Mouse (Mus musculus) ES-Bruce4 (cell line): ENCODE measurements at regions not wholly inside any gene's neighbourhood (a gene's known extent, or its start where the extent isn't known, plus 50 kb on each side); places are given as distances from the start of the nearest gene placed in this dataset.

Source experiments
- H3K27ac ChIP-seq: 2 replicates; pipeline ENCODE4 v1.5.1; 2012; ENCODE audit warnings: low read length, inconsistent platforms; ENCODE audit not compliant: insufficient read depth
- H3K27me3 ChIP-seq: 2 replicates; pipeline ENCODE4 v1.6.1; 2012; ENCODE audit warnings: mild to moderate bottlenecking, low read length, inconsistent platforms; ENCODE audit not compliant: control insufficient read depth, poor library complexity, insufficient read depth, severe bottlenecking
- H3K36me3 ChIP-seq: 2 replicates; pipeline ENCODE4 v1.6.1; 2012; ENCODE audit warnings: inconsistent platforms, mild to moderate bottlenecking, low read length, moderate library complexity; ENCODE audit not compliant: control insufficient read depth, poor library complexity, insufficient read depth, severe bottlenecking
- H3K4me1 ChIP-seq: one replicate; pipeline ENCODE4 v1.8.1; 2011; ENCODE audit warnings: low read length; ENCODE audit not compliant: control insufficient read depth, insufficient read depth
- H3K4me3 ChIP-seq: 2 replicates; pipeline ENCODE4 v1.5.1; 2011; ENCODE audit warnings: low read depth, mild to moderate bottlenecking, low read length
- H3K9ac ChIP-seq: 2 replicates; pipeline ENCODE4 v1.6.1; 2012; ENCODE audit warnings: low read depth, mild to moderate bottlenecking, inconsistent platforms; ENCODE audit not compliant: poor library complexity, severe bottlenecking
- H3K9me3 ChIP-seq: replicated peaks from 2 replicates; pipeline ENCODE4 v1.6.1; 2012; ENCODE audit warnings: mild to moderate bottlenecking, low read length, inconsistent platforms; ENCODE audit not compliant: control insufficient read depth, poor library complexity, insufficient read depth, severe bottlenecking
- CTCF ChIP-seq: IDR thresholded peaks from one replicate; pipeline ENCODE4 v1.8.1; 2011; ENCODE audit warnings: low read depth, low read length
- EP300 ChIP-seq: IDR thresholded peaks from 2 replicates; pipeline ENCODE4 v1.6.1; 2011; ENCODE audit warnings: low read depth, low read length; ENCODE audit not compliant: insufficient read depth
- POLR2A ChIP-seq: IDR thresholded peaks from one replicate; pipeline ENCODE4 v1.8.1; 2011; ENCODE audit warnings: low read length; ENCODE audit not compliant: insufficient read depth

DNA sequence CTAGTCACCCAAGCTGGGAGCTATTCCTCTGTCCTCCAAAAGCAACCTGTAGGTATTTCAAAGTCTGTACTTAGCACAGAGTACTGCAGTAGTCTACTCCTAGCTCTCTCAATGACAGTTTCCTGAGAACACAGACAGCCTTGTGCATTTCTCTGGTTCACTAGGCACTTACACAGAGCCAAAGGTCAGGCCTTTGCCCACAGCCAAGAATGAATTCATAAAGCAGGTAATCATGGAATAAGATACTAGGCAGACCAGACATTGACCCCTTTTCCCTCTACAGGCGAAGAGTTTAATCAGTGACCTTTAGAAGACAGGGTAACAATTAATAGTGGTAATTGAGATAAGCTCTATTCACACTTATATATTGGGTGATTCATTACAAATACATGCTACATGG is 233.8 kb upstream of the Gm26657 start:
- Histone ChIP-seq H3K4me3 (no peak overlapping the region), H3K4me1 (no peaks in the 10 kb centered on the region), H3K36me3 (no peaks in the 10 kb centered on the region), H3K9me3 (no peaks in the 10 kb centered on the region), H3K27ac (no peak overlapping the region), H3K9ac (no peak overlapping the region), H3K27me3 (no peaks in the 10 kb centered on the region)
- TF ChIP-seq EP300, result no peak
- no peak for TF ChIP-seq POLR2A
- no peak for TF ChIP-seq CTCF

DNA sequence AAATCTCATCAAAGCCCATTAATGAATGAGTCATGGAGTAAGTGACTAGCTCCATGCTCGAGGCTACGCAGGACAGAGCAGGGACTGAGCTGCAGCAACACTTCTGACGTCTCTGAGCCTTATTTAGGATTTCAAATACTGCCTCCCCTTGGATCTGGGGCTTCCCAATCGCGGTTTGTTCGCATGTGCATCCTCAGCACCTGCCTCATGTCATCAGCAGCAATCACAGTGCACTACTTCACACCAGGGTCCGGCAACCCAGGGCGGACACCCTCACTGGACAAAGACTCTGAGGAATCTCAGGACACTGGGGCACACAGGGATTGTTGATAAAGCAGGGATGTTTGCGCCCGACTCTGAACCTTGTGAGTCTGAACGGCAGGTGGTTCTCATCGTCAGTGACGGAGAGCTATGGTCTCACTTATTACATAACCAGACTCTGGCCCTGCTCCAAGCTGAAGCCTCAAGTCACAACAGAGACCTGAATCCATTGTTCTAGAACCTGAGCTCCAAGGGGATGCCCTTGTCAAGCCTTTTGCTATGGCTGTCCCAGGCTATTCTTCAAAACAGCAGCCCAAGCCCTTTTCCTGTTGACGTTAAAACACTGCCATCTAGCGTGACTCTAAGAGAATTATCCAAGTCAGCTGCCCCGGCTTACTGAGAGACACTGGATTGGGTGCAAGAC is 247.2 kb upstream of the Gm26657 start:
- Histone ChIP-seq H3K27me3 (no peaks in the 10 kb centered on the region; the same call in 1 of the 2 replicates), H3K9me3 (no peaks in the 10 kb centered on the region), H3K36me3 (no peaks in the 10 kb centered on the region), H3K9ac (no peak overlapping the region), H3K4me1 (no peaks in the 10 kb centered on the region), H3K27ac (no peak overlapping the region), H3K4me3 (no peak overlapping the region)
- TF ChIP-seq EP300 (no peak), POLR2A (no peak), CTCF (no peak)

DNA sequence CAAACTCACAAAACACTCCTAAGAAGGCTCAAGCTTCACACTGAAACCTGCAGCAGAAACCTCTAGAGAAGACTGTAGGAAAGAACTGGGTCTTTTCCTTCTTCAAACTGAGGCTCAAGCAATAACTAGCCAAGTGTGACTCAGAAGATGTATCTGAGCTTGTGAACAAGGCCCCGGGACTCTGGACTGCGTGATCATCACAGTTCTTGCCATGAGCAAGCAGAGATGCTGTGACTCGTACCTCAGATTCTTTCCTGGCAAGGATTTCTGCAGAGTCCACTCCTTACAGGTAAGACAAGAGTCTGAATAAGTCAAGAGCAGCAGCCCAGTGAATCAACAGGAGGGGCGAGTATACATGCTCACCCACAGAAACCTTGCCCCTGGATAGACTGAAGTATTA is 250.5 kb upstream of the Gm26657 start:
- no peak for TF ChIP-seq EP300
- Histone ChIP-seq H3K36me3 (no peaks in the 10 kb centered on the region), H3K27me3 (no peaks in the 10 kb centered on the region; the same call in 1 of the 2 replicates), H3K4me1 (no peaks in the 10 kb centered on the region), H3K9ac (no peak overlapping the region), H3K9me3 (no peaks in the 10 kb centered on the region), H3K4me3 (no peak overlapping the region), H3K27ac (no peak overlapping the region)

DNA sequence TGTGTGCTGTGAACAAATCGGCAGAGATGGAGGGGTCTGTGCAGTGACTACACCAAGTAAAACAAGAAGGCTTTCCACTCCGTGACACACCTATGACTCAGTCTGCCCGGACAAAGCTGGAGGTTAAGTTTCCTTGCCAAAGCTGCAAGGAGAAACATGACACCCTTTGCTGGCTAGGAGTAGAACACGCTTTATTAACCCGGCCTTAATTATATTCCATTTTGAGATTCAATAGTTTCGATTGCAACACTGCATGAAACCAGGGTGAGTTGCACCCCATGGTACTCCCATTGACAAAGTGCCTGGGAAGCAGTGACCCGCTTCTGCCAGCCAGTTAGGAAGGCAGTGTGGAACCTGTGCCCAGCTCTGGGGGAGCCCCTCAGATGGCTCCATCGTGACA is 256.2 kb upstream of the Gm26657 start:
- no peak overlapping the region for H3K27ac ChIP-seq
- H3K36me3 ChIP-seq, result no peaks in the 10 kb centered on the region
- H3K9me3 ChIP-seq, result no peaks in the 10 kb centered on the region
- H3K27me3 ChIP-seq, result no peaks in the 10 kb centered on the region
- no peak overlapping the region for H3K9ac ChIP-seq
- H3K4me3 ChIP-seq, result no peak overlapping the region
- TF ChIP-seq EP300 (no peak), CTCF (no peak), POLR2A (no peak)
- H3K4me1 ChIP-seq, result no peaks in the 10 kb centered on the region

DNA sequence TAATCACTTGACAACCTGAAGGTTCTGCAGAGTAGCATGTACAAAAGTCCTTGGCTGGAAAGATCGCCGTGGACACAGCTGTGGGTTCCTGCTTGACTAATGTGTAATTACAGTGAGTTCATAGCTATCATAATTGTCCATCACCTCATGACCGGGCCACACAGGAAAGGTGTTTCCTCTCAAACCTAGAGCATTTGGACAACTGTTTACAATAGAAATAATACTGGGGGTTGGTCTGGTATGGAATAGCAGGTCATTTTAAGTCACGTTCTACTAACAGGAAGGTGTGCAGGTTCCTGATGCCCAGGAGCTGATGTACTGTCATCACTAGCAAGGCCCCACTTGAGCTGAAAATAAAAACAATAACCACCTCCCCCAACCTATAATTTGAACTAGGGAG is 283.1 kb upstream of the Gm26657 start:
- Histone ChIP-seq H3K4me1 (no peaks in the 10 kb centered on the region), H3K4me3 (no peak overlapping the region), H3K27ac (no peak overlapping the region), H3K36me3 (no peaks in the 10 kb centered on the region), H3K9ac (no peak overlapping the region), H3K27me3 (no peaks in the 10 kb centered on the region), H3K9me3 (no peaks in the 10 kb centered on the region)
- TF ChIP-seq POLR2A (no peak), CTCF (no peak), EP300 (no peak)

DNA sequence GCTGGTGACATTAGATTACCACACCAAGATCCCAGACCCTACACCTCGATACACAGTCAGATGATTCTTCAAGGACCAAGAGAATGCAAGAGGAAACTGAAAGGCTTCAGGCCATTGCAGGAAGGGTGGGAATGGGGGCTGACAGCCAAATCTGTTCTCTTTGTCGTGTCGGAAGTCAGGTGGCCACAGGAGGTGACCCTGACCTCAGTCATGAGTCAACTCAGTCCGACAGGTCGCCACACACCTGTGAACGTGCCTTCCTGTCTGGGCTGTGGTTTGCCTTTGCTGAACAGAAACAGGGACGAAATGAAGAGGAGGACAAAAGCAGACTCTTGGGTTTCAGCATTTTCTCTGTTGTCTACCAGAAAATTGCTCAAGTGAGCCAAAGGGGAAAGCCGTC is 318.3 kb upstream of the Gm26657 start:
- no peak overlapping the region for H3K27ac ChIP-seq
- no peaks in the 10 kb centered on the region for H3K36me3 ChIP-seq
- H3K4me1 ChIP-seq, result no peaks in the 10 kb centered on the region
- no peaks in the 10 kb centered on the region; the same call in 1 of the 2 replicates for H3K27me3 ChIP-seq
- no peak overlapping the region for H3K4me3 ChIP-seq
- no peak overlapping the region for H3K9ac ChIP-seq
- H3K9me3 ChIP-seq, result no peaks in the 10 kb centered on the region
- TF ChIP-seq EP300 (no peak), POLR2A (no peak), CTCF (no peak)
